9 mouse cellular contexts compared by ENCODE assay signal in genomic region chr5:137036211-137036610, GRCm38 (mm10). TPM values are rescaled to one million over a fixed set of nuclear protein-coding genes. Genes with fewer than 3 reads are reported as not detected.
"Had no signal": no experiment of that assay in that cellular context is flagged by ENCODE, and none has a peak within 500 bp of the region (broad histone marks: within the 10 kb centered on the region; RNA-seq: fewer than 3 reads in every experiment).

No protein-coding gene starts in this region.

- H3K4me3 ChIP-seq: limb, embryonic 12.5 days; liver, embryonic 13.5 days; lung, embryonic 15.5 days; midbrain, embryonic 13.5 days had no signal

- DNase-seq: kidney, adult 8-10 months; liver; liver, embryonic 13.5 days; liver, postnatal 0 days; thymus, postnatal 36 days had no signal

- H3K27ac ChIP-seq: limb, embryonic 12.5 days; liver, embryonic 13.5 days; lung, embryonic 15.5 days; midbrain, embryonic 13.5 days had no signal

RNA-seq across cellular contexts. Expression of gene Vgf, which starts 10.0 kb away (rescaled TPM):
- total RNA-seq: megakaryocyte progenitor cell, adult 5-6 weeks had no signal
- polyA plus RNA-seq: liver, embryonic 13.5 days; liver, postnatal 0 days had no signal
